Mouse (Mus musculus) C2C12 (cell line): ENCODE data around the gene Wdr81. TPM values are rescaled to one million over a fixed set of nuclear protein-coding genes. Genes with fewer than 3 reads are reported as not detected.

ENCODE experiments used
- H3K27me3 ChIP-seq: one replicate; pipeline ENCODE4 v1.6.1; 2011; ENCODE audit not compliant: control insufficient read depth, insufficient read depth, insufficient read length
- H3K36me3 ChIP-seq: one replicate; pipeline ENCODE4 v1.6.1; 2011; ENCODE audit not compliant: control insufficient read depth, insufficient read depth
- H3K4me3 ChIP-seq: one replicate; pipeline ENCODE4 v1.5.1; 2011; ENCODE audit warnings: mild to moderate bottlenecking, control low read depth; ENCODE audit not compliant: poor library complexity, insufficient read depth, severe bottlenecking
- H3K79me2 ChIP-seq: one replicate; pipeline ENCODE4 v1.6.1; 2011; ENCODE audit not compliant: control insufficient read depth, insufficient read depth
- H3K79me3 ChIP-seq: one replicate; pipeline ENCODE4 v1.6.1; 2011; ENCODE audit warnings: low read depth, control low read depth
- H3ac ChIP-seq: one replicate; pipeline ENCODE3; 2011; ENCODE audit warnings: low read depth; ENCODE audit not compliant: control insufficient read depth, insufficient read length
- CEBPB ChIP-seq: IDR thresholded peaks from one replicate; pipeline ENCODE4 v1.6.1; 2011; ENCODE audit warnings: low read depth, mild to moderate bottlenecking, control low read depth, moderate library complexity
- CTCF ChIP-seq: IDR thresholded peaks from one replicate; pipeline ENCODE4 v1.5.1; 2011; ENCODE audit not compliant: control insufficient read depth, insufficient read depth, insufficient read length
- FOSL1 ChIP-seq: IDR thresholded peaks from one replicate; pipeline ENCODE4 v1.8.0; 2011; ENCODE audit warnings: mild to moderate bottlenecking, low read length; ENCODE audit not compliant: poor library complexity, insufficient read depth, severe bottlenecking
- MAX ChIP-seq: IDR thresholded peaks from one replicate; pipeline ENCODE4 v1.6.1; 2011; ENCODE audit warnings: mild to moderate bottlenecking, control low read depth
- MYOD1 ChIP-seq: IDR thresholded peaks from one replicate; pipeline ENCODE4 v1.6.1; 2011; ENCODE audit warnings: low read depth; ENCODE audit not compliant: control insufficient read depth, insufficient read length
- MYOG ChIP-seq: IDR thresholded peaks from one replicate; pipeline ENCODE4 v1.6.1; 2011; ENCODE audit not compliant: control insufficient read depth, insufficient read length; ENCODE audit errors: extremely low read depth
- USF1 ChIP-seq: IDR thresholded peaks from one replicate; pipeline ENCODE4 v1.6.1; 2011; ENCODE audit warnings: low read depth, mild to moderate bottlenecking, control low read depth, moderate library complexity
- polyA plus RNA-seq: library from polyadenylated mRNA; unstranded; fragments of >200 nt; fragmentation: generic; extraction: Trizol; gene quantifications from one replicate; pipeline ENCODE4 v1.2.1, GENCODE M21; 2012; ENCODE audit warnings: missing spikeins

Gene Wdr81
- polyA plus RNA-seq, 1 experiment: 21.6 TPM

DNA sequence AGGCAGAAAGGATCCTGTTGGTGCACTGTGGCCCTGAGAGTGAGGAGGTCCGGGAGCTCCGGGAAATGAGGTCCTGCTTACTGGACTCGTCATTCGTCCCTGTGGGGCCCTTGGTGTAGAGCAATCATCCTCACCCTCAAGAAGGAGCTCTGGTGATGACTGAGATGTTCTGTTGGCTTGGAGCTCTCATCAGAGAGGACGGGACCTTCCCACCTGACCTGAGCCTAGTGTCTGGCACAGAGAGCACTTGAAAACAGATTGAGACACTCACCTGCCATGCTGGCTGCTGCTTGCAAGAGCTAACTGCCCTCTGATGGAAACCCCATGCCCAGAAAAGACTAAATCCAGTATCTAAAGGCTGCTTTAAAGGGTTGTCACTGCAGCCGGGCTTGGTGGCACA, 49.7 kb downstream of the Wdr81 start:
- peak overlapping the region; percentile 34 for H3ac ChIP-seq

DNA sequence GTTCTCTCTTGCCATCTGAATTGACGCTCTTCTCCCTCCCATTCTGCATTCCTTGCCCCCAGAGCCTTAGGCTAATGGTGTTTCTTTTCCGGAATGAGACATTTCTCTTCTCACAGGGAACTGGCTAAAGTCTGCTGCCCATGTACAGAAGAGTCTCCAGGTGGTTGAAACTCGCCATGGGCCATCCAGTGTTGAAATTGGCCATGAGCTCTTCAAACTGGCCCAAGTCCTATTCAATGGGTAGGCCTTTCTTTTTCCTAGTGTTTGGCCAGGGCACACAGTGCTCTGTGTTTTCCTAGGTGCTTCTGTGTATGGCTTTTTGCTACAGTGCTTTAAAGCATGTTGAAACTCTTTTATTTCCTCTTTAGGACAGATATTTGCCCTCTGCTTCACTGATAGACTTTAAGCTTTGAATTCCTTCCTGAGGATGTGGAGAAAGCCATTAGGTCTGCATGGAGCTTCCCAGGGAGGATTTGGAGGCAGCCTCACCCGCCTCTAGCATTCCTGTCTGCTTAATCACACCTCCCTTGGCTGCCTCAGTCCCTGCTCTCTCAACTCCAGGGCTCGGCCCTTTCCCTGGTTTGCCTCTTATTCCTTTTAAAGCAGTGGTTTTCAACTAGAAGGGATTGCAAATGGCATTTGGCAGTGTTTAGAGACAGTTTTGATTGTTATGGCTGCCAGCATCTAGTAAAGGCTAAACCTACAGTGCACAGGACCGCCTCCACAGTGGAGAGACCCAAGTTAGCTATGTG, 51.0 kb downstream of the Wdr81 start:
- Histone ChIP-seq H3ac (peak overlapping the region; percentile 24), H3K79me2 (peaks cover 21% of the 10 kb centered on the region), H3K27me3 (no peaks in the 10 kb centered on the region), H3K4me3 (no peak overlapping the region), H3K36me3 (peaks cover 21% of the 10 kb centered on the region), H3K79me3 (peaks cover 2% of the 10 kb centered on the region)
- peak; percentile 25 for TF ChIP-seq MAX
- TF ChIP-seq MYOD1: no peak
- no peak for TF ChIP-seq CEBPB
- TF ChIP-seq CTCF: no peak
- peak; percentile 33 for TF ChIP-seq FOSL1

More for the DNA sequence above, 49.7 kb downstream of the Wdr81 start:
- Histone ChIP-seq H3K36me3 (peaks cover 28% of the 10 kb centered on the region), H3K79me3 (peaks cover 2% of the 10 kb centered on the region), H3K27me3 (no peaks in the 10 kb centered on the region), H3K4me3 (no peak overlapping the region), H3K79me2 (peaks cover 21% of the 10 kb centered on the region)
- no peak for TF ChIP-seq MYOG
- TF ChIP-seq CEBPB: no peak
- TF ChIP-seq CTCF: no peak
- TF ChIP-seq MAX: no peak
- TF ChIP-seq MYOD1: no peak

DNA sequence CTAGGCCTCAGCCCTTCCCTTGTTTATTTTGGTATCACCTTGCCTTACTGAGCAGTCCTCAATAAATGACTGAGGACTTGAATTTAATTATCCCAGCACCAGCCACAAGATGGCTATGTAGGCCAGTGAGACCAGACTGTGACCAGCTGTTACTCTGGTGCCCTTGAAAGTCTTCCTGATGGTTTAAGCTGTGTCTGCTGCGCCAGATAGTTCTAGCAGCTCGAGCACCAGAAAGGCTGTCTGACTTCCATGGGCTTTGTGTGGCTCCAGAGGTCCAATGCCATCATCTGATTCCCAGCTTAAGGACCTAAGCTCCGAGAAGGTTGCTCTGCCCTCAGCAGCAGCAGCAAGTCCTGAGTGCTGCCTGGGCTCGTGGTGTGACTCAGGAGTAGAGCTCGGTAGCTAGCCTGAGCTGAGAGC, 52.2 kb downstream of the Wdr81 start:
- Histone ChIP-seq H3K79me3 (peaks cover 2% of the 10 kb centered on the region), H3K79me2 (peaks cover 21% of the 10 kb centered on the region), H3ac (peak overlapping the region; percentile 27), H3K27me3 (no peaks in the 10 kb centered on the region), H3K36me3 (peaks cover 21% of the 10 kb centered on the region), H3K4me3 (no peak overlapping the region)
- TF ChIP-seq CTCF: peak; percentile 10
- TF ChIP-seq CEBPB: no peak
- TF ChIP-seq FOSL1: no peak
- TF ChIP-seq MAX: no peak
- no peak for TF ChIP-seq USF1
- peak; percentile 74 for TF ChIP-seq MYOD1

DNA sequence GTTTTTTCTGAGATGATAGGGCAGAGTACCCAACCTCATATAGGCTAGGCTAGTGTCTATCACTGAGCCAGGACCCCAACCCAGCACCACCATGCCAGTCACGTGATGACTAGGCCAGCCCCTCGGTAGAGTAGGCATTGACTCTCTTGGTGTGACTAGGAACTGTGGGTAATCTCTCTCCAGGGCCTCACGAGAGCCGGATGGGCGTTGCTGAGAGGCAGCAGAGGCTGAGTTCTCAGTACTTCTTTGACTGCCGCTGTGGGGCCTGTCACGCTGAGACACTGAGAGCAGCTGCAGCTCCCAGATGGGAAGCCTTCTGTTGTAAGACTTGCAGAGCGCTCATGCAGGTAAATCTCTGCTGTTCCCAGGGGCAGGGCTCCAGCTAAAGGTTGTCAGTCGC, 54.4 kb downstream of the Wdr81 start:
- Histone ChIP-seq H3K79me2 (peaks cover 21% of the 10 kb centered on the region), H3K4me3 (peak overlapping the region; percentile 31), H3K36me3 (peaks cover 16% of the 10 kb centered on the region), H3ac (peak overlapping the region; percentile 78), H3K27me3 (no peaks in the 10 kb centered on the region), H3K79me3 (peaks cover 2% of the 10 kb centered on the region)
- no peak for TF ChIP-seq CEBPB
- no peak for TF ChIP-seq CTCF
- peak; percentile 98 for TF ChIP-seq USF1
- peak; percentile 52 for TF ChIP-seq MAX
- peak; percentile 73 for TF ChIP-seq MYOD1
- no peak for TF ChIP-seq FOSL1
- TF ChIP-seq MYOG: no peak

DNA sequence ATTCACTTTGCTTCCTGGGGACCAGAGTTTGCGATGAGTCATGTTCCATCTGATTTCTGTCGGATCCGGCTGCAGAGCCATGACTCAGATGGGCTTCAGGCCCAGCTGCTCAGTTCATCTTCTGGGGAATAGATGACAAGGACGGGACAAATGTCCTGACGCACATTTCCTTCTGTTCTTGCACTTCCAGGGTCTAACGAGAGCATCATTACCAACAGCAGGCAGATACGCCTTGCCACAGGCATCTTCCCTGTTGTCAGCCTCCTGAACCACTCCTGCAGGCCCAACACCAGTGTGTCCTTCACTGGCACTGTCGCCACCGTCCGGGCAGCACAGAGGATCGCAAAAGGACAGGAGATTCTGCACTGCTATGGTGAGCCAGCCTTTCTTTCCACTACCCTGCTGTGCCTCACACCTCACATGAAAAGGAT, 55.1 kb downstream of the Wdr81 start:
- H3K79me3 ChIP-seq: no peaks in the 10 kb centered on the region
- H3ac ChIP-seq: peak overlapping the region; percentile 48
- H3K36me3 ChIP-seq: peaks cover 10% of the 10 kb centered on the region
- TF ChIP-seq MAX (peak; percentile 75), FOSL1 (peak; percentile 95), MYOG (no peak), CEBPB (no peak), MYOD1 (peak; percentile 94)
- H3K27me3 ChIP-seq: no peaks in the 10 kb centered on the region
- no peak overlapping the region for H3K4me3 ChIP-seq
- H3K79me2 ChIP-seq: peaks cover 16% of the 10 kb centered on the region

DNA sequence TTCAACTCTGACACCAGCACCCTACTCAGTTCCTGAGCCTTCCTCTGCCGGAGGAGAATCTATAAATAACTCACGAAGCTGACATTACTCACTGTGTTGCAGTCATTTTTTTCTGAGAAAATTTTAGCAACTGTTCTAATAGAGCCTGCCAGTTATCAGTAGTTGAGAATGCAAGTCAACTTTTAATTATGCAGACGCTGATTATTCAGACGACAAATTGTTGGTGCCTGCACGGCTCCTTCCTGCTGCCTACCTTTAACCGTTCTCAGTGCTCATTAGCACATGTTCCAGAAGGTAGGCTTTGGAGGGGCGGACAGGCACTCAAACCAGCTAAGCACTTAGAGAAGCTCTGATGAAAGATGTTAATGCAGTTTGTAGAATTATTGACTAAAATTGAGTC, 57.1 kb downstream of the Wdr81 start:
- Histone ChIP-seq H3K36me3 (no peaks in the 10 kb centered on the region), H3K4me3 (no peak overlapping the region), H3K79me2 (peaks cover 15% of the 10 kb centered on the region), H3K27me3 (no peaks in the 10 kb centered on the region), H3ac (no peak overlapping the region), H3K79me3 (no peaks in the 10 kb centered on the region)
- TF ChIP-seq FOSL1: no peak
- no peak for TF ChIP-seq MYOD1
- TF ChIP-seq MAX: no peak
- no peak for TF ChIP-seq MYOG
- TF ChIP-seq CTCF: no peak
- no peak for TF ChIP-seq CEBPB
- TF ChIP-seq USF1: no peak
